ENCODE assay signal across 15 mouse cellular contexts in genomic region chr11:68854621-68855020, GRCm38 (mm10). TPM values are rescaled to one million over a fixed set of nuclear protein-coding genes. Genes with fewer than 3 reads are reported as not detected.
DNase-seq lines count a peak whose midpoint lies in the region; ATAC-seq lines count a peak whose summit lies in the region.
"Had no signal": no experiment of that assay in that cellular context is flagged by ENCODE, and none has a peak within 500 bp of the region (broad histone marks: within the 10 kb centered on the region; RNA-seq: fewer than 3 reads in every experiment).

No protein-coding gene starts in this region.

- peaks cover 31% of the 10 kb centered on the region for H3K4me1 ChIP-seq in forebrain, embryonic 15.5 days
- H3K4me1 ChIP-seq in forebrain, embryonic 10.5 days, result peaks cover 29% of the 10 kb centered on the region
- H3K4me1 ChIP-seq in intestine, embryonic 15.5 days (replicated peaks), result peaks cover 17% of the 10 kb centered on the region; the same call in 1 of the 2 replicates
- peaks cover 21% of the 10 kb centered on the region for H3K4me1 ChIP-seq in intestine, embryonic 16.5 days (ENCODE audit: control insufficient read depth, insufficient read depth, low read length)
- H3K4me1 ChIP-seq in lung, embryonic 16.5 days (replicated peaks; ENCODE audit: control insufficient read depth, insufficient read depth, low read length), result peaks cover 23% of the 10 kb centered on the region
- H3K4me1 ChIP-seq in stomach, embryonic 16.5 days (ENCODE audit: control insufficient read depth, insufficient read depth, low read length), result peaks cover 27% of the 10 kb centered on the region

- no peak overlapping the region for H3K4me3 ChIP-seq in forebrain, embryonic 15.5 days
- no peak overlapping the region for H3K4me3 ChIP-seq in forebrain, embryonic 10.5 days
- no peak overlapping the region for H3K4me3 ChIP-seq in intestine, embryonic 15.5 days (replicated peaks)
- no peak overlapping the region for H3K4me3 ChIP-seq in intestine, embryonic 16.5 days (ENCODE audit: low read length)
- H3K4me3 ChIP-seq in lung, embryonic 16.5 days (ENCODE audit: low read length), result no peak overlapping the region
- no peak overlapping the region for H3K4me3 ChIP-seq in stomach, embryonic 16.5 days (replicated peaks; ENCODE audit: low read length)
- H3K4me3 ChIP-seq: midbrain, embryonic 15.5 days had no signal

- H3K4me2 ChIP-seq in forebrain, embryonic 15.5 days (replicated peaks), result no peak overlapping the region
- no peak overlapping the region for H3K4me2 ChIP-seq in intestine, embryonic 15.5 days (replicated peaks)
- no peak overlapping the region for H3K4me2 ChIP-seq in intestine, embryonic 16.5 days (ENCODE audit: low read depth, low read length)
- H3K4me2 ChIP-seq in lung, embryonic 16.5 days (ENCODE audit: low read depth, low read length), result no peak overlapping the region
- H3K4me2 ChIP-seq in stomach, embryonic 16.5 days (ENCODE audit: low read depth, low read length), result no peak overlapping the region
- H3K4me2 ChIP-seq: midbrain, embryonic 15.5 days had no signal

- no peaks in the 10 kb centered on the region for H3K36me3 ChIP-seq in forebrain, embryonic 15.5 days
- no peaks in the 10 kb centered on the region for H3K36me3 ChIP-seq in forebrain, embryonic 10.5 days (replicated peaks)
- no peaks in the 10 kb centered on the region for H3K36me3 ChIP-seq in intestine, embryonic 15.5 days
- H3K36me3 ChIP-seq in intestine, embryonic 16.5 days (ENCODE audit: control insufficient read depth, insufficient read depth, low read length), result no peaks in the 10 kb centered on the region
- no peaks in the 10 kb centered on the region for H3K36me3 ChIP-seq in lung, embryonic 16.5 days (ENCODE audit: control insufficient read depth, insufficient read depth, low read length)
- H3K36me3 ChIP-seq in stomach, embryonic 16.5 days (ENCODE audit: control insufficient read depth, insufficient read depth, low read length), result no peaks in the 10 kb centered on the region
- H3K36me3 ChIP-seq: midbrain, embryonic 15.5 days had no signal

- no peak overlapping the region for H3K9ac ChIP-seq in forebrain, embryonic 15.5 days (replicated peaks)
- H3K9ac ChIP-seq in intestine, embryonic 15.5 days, result no peak overlapping the region
- H3K9ac ChIP-seq in intestine, embryonic 16.5 days (ENCODE audit: low read depth, low read length), result no peak overlapping the region
- H3K9ac ChIP-seq in lung, embryonic 16.5 days (ENCODE audit: low read length), result no peak overlapping the region
- H3K9ac ChIP-seq in stomach, embryonic 16.5 days (ENCODE audit: low read length), result no peak overlapping the region
- H3K9ac ChIP-seq: forebrain, postnatal 0 days; midbrain, embryonic 15.5 days had no signal

- no peak for ATAC-seq in forebrain, embryonic 15.5 days (replicated peaks)
- ATAC-seq in intestine, embryonic 15.5 days, result no peak
- no peak for ATAC-seq in intestine, embryonic 16.5 days
- ATAC-seq in lung, embryonic 16.5 days (ENCODE audit: low read depth), result no peak
- ATAC-seq in stomach, embryonic 16.5 days (ENCODE audit: insufficient read depth, low FRiP score), result no peak
- ATAC-seq: forebrain, postnatal 0 days; midbrain, embryonic 15.5 days had no signal

- no peaks in the 10 kb centered on the region for H3K9me3 ChIP-seq in forebrain, embryonic 15.5 days
- no peaks in the 10 kb centered on the region for H3K9me3 ChIP-seq in forebrain, embryonic 10.5 days
- no peaks in the 10 kb centered on the region for H3K9me3 ChIP-seq in intestine, embryonic 15.5 days
- H3K9me3 ChIP-seq in intestine, embryonic 16.5 days (ENCODE audit: control insufficient read depth, low read length), result no peaks in the 10 kb centered on the region
- H3K9me3 ChIP-seq in lung, embryonic 16.5 days (ENCODE audit: control insufficient read depth, low read length), result no peaks in the 10 kb centered on the region
- no peaks in the 10 kb centered on the region for H3K9me3 ChIP-seq in stomach, embryonic 16.5 days (replicated peaks; ENCODE audit: control insufficient read depth, low read length)
- H3K9me3 ChIP-seq: midbrain, embryonic 15.5 days had no signal

- H3K27ac ChIP-seq in forebrain, embryonic 15.5 days (replicated peaks), result 0 out of 2 replicates have a peak overlapping the region, but pooled peaks have one; percentile 8
- H3K27ac ChIP-seq in forebrain, embryonic 10.5 days, result no peak overlapping the region
- peak overlapping the region; percentile 72; the same call in 1 of the 2 replicates for H3K27ac ChIP-seq in intestine, embryonic 15.5 days
- no peak overlapping the region for H3K27ac ChIP-seq in intestine, embryonic 16.5 days (ENCODE audit: low read length)
- 0 out of 2 replicates have a peak overlapping the region, but pooled peaks have one; percentile 40 for H3K27ac ChIP-seq in lung, embryonic 16.5 days (ENCODE audit: low read length)
- peak overlapping the region; percentile 47 for H3K27ac ChIP-seq in stomach, embryonic 16.5 days (ENCODE audit: low read length)
- H3K27ac ChIP-seq: midbrain, embryonic 15.5 days had no signal

- DNase-seq in forebrain, embryonic 10.5 days (ENCODE audit: extremely low spot score, low spot score), result no peak
- DNase-seq in lung, postnatal 36 days, result no peak
- no peak for DNase-seq in cerebellum, postnatal 14 days
- DNase-seq: forebrain, postnatal 0 days; left cerebral cortex, postnatal 4 days had no signal

- 89% methylated on average over 3 of the region's 3 CpGs for WGBS in forebrain, embryonic 15.5 days
- 84% methylated on average over 3 of the region's 3 CpGs for WGBS in forebrain, embryonic 10.5 days
- 83% methylated on average over 3 of the region's 3 CpGs for WGBS in intestine, embryonic 15.5 days
- WGBS in intestine, embryonic 16.5 days, result 83% methylated on average over 3 of the region's 3 CpGs
- WGBS in lung, embryonic 16.5 days, result 81% methylated on average over 3 of the region's 3 CpGs
- WGBS in stomach, embryonic 16.5 days, result 82% methylated on average over 3 of the region's 3 CpGs

- H3K27me3 ChIP-seq in forebrain, embryonic 15.5 days, result peaks cover 5% of the 10 kb centered on the region; the same call in 1 of the 2 replicates
- no peaks in the 10 kb centered on the region for H3K27me3 ChIP-seq in forebrain, embryonic 10.5 days (ENCODE audit: poor library complexity, severe bottlenecking)
- no peaks in the 10 kb centered on the region for H3K27me3 ChIP-seq in intestine, embryonic 15.5 days (replicated peaks)
- no peaks in the 10 kb centered on the region for H3K27me3 ChIP-seq in intestine, embryonic 16.5 days (replicated peaks; ENCODE audit: control insufficient read depth, insufficient read depth, low read length)
- H3K27me3 ChIP-seq in lung, embryonic 16.5 days (ENCODE audit: control insufficient read depth, insufficient read depth, low read depth, low read length), result no peaks in the 10 kb centered on the region
- no peaks in the 10 kb centered on the region for H3K27me3 ChIP-seq in stomach, embryonic 16.5 days (ENCODE audit: control insufficient read depth, insufficient read depth, low read length)
- H3K27me3 ChIP-seq: midbrain, embryonic 15.5 days; Patski had no signal

RNA-seq across cellular contexts. Expression of gene Ndel1, which starts 17.0 kb away (rescaled TPM):
- polyA plus RNA-seq in forebrain, embryonic 15.5 days (2015; fragmentation: Nextera tagmentation; extraction: Ambion mirVana), result 86.4 and 92.3 TPM in 2 replicates
- polyA plus RNA-seq in forebrain, embryonic 10.5 days (2016; fragmentation: Nextera tagmentation; extraction: Ambion mirVana), result 49.4 and 51.3 TPM in 2 replicates
- 69.1 and 69.5 TPM in 2 replicates for polyA plus RNA-seq in intestine, embryonic 15.5 days (2015; fragmentation: Nextera tagmentation; extraction: Ambion mirVana)
- 70.4 and 73.6 TPM in 2 replicates for polyA plus RNA-seq in intestine, embryonic 16.5 days (2015; fragmentation: Nextera tagmentation; extraction: Ambion mirVana)
- polyA plus RNA-seq in lung, embryonic 16.5 days (2015; fragmentation: Nextera tagmentation; extraction: Ambion mirVana), result 73.5 and 83.8 TPM in 2 replicates
- 82.4 and 83.5 TPM in 2 replicates for polyA plus RNA-seq in stomach, embryonic 16.5 days (2015; fragmentation: Nextera tagmentation; extraction: Ambion mirVana)

RNA-seq across cellular contexts. Expression of gene Rnf222, which starts 33.7 kb away (rescaled TPM):
- polyA plus RNA-seq in forebrain, embryonic 15.5 days (2015; fragmentation: Nextera tagmentation; extraction: Ambion mirVana), result 0.06 TPM in 1 of 2 replicates, not detected in the other
- 0.05 and 0.11 TPM in 2 replicates for polyA plus RNA-seq in forebrain, embryonic 10.5 days (2016; fragmentation: Nextera tagmentation; extraction: Ambion mirVana)
- polyA plus RNA-seq in intestine, embryonic 15.5 days (2015; fragmentation: Nextera tagmentation; extraction: Ambion mirVana), result 0.06 and 0.10 TPM in 2 replicates
- polyA plus RNA-seq in intestine, embryonic 16.5 days (2015; fragmentation: Nextera tagmentation; extraction: Ambion mirVana), result 0.34 and 0.54 TPM in 2 replicates
- 0.06 and 0.13 TPM in 2 replicates for polyA plus RNA-seq in lung, embryonic 16.5 days (2015; fragmentation: Nextera tagmentation; extraction: Ambion mirVana)
- polyA plus RNA-seq in stomach, embryonic 16.5 days (2015; fragmentation: Nextera tagmentation; extraction: Ambion mirVana), result 1.7 and 2.9 TPM in 2 replicates
- polyA plus RNA-seq: forebrain, postnatal 0 days; hindbrain, embryonic 11.5 days; midbrain, embryonic 15.5 days; Patski; small intestine, adult 2 months; urinary bladder, adult 2 months had no signal

RNA-seq across cellular contexts. Expression of gene Rpl26, which starts 46.8 kb away (rescaled TPM):
- 638 and 670 TPM in 2 replicates for polyA plus RNA-seq in forebrain, embryonic 15.5 days (2015; fragmentation: Nextera tagmentation; extraction: Ambion mirVana)
- polyA plus RNA-seq in forebrain, embryonic 10.5 days (2016; fragmentation: Nextera tagmentation; extraction: Ambion mirVana), result 1,077 and 1,081 TPM in 2 replicates
- polyA plus RNA-seq in intestine, embryonic 15.5 days (2015; fragmentation: Nextera tagmentation; extraction: Ambion mirVana), result 1,017 and 1,034 TPM in 2 replicates
- polyA plus RNA-seq in intestine, embryonic 16.5 days (2015; fragmentation: Nextera tagmentation; extraction: Ambion mirVana), result 784 and 889 TPM in 2 replicates
- polyA plus RNA-seq in lung, embryonic 16.5 days (2015; fragmentation: Nextera tagmentation; extraction: Ambion mirVana), result 880 and 951 TPM in 2 replicates
- polyA plus RNA-seq in stomach, embryonic 16.5 days (2015; fragmentation: Nextera tagmentation; extraction: Ambion mirVana), result 885 and 932 TPM in 2 replicates

Comparison
In these comparisons a context has a peak if more than half of its experiments do, and no peak if none do; other contexts are left out.
1. H3K27ac ChIP-seq: peak in forebrain, embryonic 15.5 days (single experiment), intestine, embryonic 15.5 days (single experiment), lung, embryonic 16.5 days (single experiment) and stomach, embryonic 16.5 days (single experiment); none in forebrain, embryonic 10.5 days (single experiment) and intestine, embryonic 16.5 days (single experiment).